Mouse (Mus musculus): Measurements from ENCODE around the gene Nfib.

DNA sequence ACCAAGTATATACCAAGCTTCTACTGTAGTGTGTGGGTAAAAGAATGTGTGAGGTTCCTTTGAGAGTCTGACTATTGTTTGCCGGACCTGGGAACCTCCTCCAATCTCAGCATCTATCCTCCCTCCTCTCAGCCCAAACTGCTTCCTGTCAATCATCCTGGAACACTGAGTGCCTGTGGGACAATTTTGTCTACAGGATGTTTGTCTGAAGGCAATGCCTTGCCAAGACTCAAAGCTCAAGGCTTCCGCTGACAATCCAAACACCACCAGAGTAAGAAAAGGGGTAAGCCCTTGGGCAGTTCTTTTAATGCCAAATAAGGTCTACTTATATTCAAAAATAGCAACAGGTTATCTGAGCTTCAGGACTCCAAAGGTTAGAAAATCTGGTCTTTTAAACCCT, 459.3 kb downstream of the Nfib start:
- TF ChIP-seq CTCF (IDR thresholded peaks at IDR 0.05; ENCODE audit: borderline replicate concordance, control insufficient read depth, extremely low read depth, insufficient read depth, low read length, poor library complexity) (no peak), POLR2A (IDR thresholded peaks at IDR 0.05; ENCODE audit: control insufficient read depth, extremely low read depth, insufficient read depth, low read length, poor library complexity) (no peak)

Measured in thymus, adult 2 months (tissue).